Mouse (Mus musculus) liver, adult 10 weeks (tissue): ENCODE results near the gene Gm10668. TPM values are rescaled to one million over a fixed set of nuclear protein-coding genes. Genes with fewer than 3 reads are reported as not detected.

Source experiments
- polyA plus RNA-seq: library from polyadenylated mRNA; stranded (reverse); fragments of 350-450 nt; fragmentation: Illumina TruSeq; extraction: RNeasy Lipid Tissue Mini Kit (QIAGEN cat#74804); gene quantifications from one replicate; pipeline ENCODE4 v1.2.3, GENCODE M21; 2014; ENCODE audit warnings: low read depth, low replicate concordance

The Gm10668 gene
- not detected for polyA plus RNA-seq

DNA sequence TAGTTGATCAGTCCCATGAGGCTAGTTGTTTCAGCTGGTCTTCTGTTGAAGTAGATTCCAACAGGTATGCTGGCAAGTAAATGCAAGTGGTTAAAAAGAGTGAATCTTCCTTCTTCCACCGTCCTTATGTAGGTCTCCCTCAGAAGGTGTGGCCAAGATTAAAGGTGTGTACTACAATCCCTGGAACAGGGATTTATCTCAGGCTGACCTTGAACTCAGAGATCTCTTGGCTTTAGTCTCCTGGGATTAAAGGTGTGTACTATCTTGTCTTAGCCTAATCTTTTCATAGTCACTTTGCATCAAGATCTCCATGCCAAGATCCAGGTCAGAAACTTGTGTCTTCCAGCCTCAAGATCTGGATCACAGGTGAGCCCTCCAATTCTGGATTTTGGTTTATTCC is at the start of gene Gm10668:
Gene Gm10668, minus strand, starts transcription at position 101 of the 400 bp plus-strand sequence.

DNA sequence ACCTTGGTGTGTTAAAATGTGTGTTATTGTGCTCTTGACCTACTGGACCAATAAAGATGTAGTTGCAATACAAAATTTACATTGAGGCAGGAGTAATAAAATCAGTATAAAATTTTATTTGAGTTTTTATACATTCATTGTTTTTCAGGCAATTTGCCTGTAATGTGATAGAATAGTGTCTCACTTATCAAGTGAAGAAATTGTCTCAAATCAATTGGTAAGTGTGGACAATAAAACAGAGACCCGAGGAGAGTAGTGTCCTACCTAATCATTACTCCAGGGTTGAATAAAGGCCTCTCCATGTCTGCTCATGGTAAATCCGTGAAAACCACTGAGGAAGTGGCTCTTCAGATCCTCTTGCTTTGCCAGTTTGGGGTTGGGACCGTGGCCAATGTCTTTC is 40.5 kb upstream of the Gm10668 start, which contains the start of gene Vmn1r112:
Gene Vmn1r112, plus strand, starts transcription at position 301 of the 400 bp plus-strand sequence.

GRCm38 (mm10) chr7:20703116-20703515 is 27.3 kb downstream of the Gm10668 start, which contains the start of gene Vmn1r111:
TSS of gene Vmn1r111 (minus strand) at chr7:20703216.

Other genes with a start within 250 kb of the Gm10668 start
- not detected for gene Vmn1r103, start 220.1 kb downstream of the Gm10668 start, polyA plus RNA-seq
- not detected for gene Vmn1r104, start 196.8 kb downstream of the Gm10668 start, polyA plus RNA-seq
- gene Gm5726, start 184.9 kb downstream of the Gm10668 start, polyA plus RNA-seq = not detected
- not detected for gene Gm4141, start 154.4 kb downstream of the Gm10668 start, polyA plus RNA-seq
- not detected for gene Gm4513, start 131.6 kb downstream of the Gm10668 start, polyA plus RNA-seq
- gene Vmn1r107, start 61.7 kb downstream of the Gm10668 start, polyA plus RNA-seq = not detected
- gene Vmn1r111, start 27.4 kb downstream of the Gm10668 start, polyA plus RNA-seq = not detected
- not detected for gene Vmn1r112, start 40.6 kb upstream of the Gm10668 start, polyA plus RNA-seq
- not detected for gene Vmn1r113, start 56.7 kb upstream of the Gm10668 start, polyA plus RNA-seq
- gene Vmn1r114, start 81.6 kb upstream of the Gm10668 start, polyA plus RNA-seq = not detected
- gene Vmn1r115, start 114.4 kb upstream of the Gm10668 start, polyA plus RNA-seq = not detected
- gene Vmn1r116, start 141.6 kb upstream of the Gm10668 start, polyA plus RNA-seq = not detected
- gene Vmn1r117, start 153.5 kb upstream of the Gm10668 start, polyA plus RNA-seq = not detected
- gene Vmn1r118, start 181.7 kb upstream of the Gm10668 start, polyA plus RNA-seq = not detected